Mouse (Mus musculus) mouse trophoblast stem cell (cell line): ENCODE measurements around the gene Sez6l.

Source experiments
- in situ Hi-C, 2 experiments: fragments of 300-500 bp; cut with MseI, MboI; formaldehyde crosslinking; loops; 2 replicates in 1 of 2; 3 replicates in 1 of 2; pipeline ENCODE4 v1.15.1; 2025

The Sez6l gene

DNA sequence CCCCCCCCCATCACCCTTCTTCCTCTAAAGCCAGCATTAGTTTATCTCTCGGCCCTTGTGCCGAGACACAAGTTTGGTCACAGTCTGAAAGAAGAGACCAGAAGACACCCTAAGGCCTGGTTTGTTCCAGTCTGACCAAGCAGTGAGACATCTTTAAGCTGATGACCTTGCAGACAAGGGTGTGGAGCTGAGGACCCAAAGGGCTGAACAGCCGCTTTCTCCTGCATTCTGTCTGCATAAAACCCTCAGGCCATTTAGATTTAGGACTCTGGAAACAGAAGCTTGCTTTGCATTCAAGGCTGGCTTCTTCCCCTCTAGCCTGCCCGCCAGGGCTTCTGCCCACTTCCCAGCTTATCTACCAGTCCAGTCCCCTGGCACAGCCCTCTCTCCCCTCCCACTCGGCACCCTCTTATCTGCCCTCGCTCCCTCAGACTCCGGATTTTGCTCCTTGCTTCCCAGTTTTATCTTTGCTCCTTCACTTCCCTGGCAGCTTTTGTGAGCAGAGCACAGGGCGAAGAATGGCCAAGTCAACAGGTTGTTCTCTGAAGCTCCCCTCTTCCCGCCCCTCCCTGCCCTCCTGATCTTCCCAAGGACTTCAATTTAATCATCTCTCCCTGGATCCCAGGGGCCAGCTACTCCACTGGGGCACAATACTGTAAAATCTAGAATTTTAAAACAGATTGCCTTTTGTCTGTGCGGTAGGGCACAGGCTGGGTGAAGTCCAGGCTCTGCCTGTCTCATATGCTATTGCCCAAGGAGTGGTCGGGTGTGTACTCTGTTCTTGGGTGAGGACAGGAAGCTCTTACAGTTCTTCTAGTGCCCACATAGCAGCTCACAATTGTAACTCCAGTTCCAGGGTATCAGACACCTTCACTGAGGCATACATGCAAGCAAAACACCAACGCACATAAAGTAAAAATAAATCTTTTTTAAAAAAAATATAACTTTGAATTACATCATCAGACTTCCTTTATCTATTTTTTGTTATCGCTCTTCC is 77.8 kb downstream of the Sez6l start:
- in situ Hi-C loops = no loop called here

- in situ Hi-C loops = no loop called here
Observed at GRCm38 (mm10) chr5:112496753-112497369, 80.1 kb downstream of the Sez6l start.

- in situ Hi-C loops = no loop called here
Observed at GRCm38 (mm10) chr5:112493492-112493891, 83.5 kb downstream of the Sez6l start.

GRCm38 (mm10) chr5:112491489-112491888 is 85.5 kb downstream of the Sez6l start:
- in situ Hi-C loops = no loop called here

DNA sequence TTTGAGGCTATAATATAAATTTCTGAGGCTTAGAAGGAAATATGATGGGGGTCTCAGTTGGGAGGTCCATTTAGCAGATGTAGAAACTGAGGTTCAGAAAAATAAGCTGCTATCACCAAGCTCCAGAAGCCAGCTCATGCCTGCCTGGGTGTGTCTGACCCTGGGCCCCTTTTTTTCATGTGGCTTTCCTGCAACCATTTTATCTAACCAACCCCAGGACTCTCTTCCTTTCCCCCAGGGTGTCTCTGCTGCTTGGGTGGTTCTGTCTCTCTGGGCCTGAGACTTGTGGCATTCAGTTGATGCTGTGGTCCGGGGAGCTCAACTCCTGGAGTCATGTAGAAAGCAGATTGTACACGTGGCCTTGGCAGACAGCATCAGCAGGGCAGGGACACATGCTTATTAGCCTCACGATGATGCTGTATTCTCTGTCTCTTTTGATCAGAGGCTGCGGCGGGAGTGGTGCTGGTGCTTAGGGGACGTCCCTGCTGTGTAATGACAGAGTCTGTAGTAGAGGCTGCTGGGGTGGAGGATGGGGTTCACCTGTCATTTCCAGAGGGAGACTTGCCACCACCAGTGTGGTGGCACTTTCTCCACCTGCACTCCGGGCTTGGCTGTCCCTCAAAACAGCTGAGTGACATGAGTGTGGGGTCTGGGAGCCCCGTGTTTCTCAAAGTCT is 88.7 kb downstream of the Sez6l start:
- in situ Hi-C loops = no loop called here

DNA sequence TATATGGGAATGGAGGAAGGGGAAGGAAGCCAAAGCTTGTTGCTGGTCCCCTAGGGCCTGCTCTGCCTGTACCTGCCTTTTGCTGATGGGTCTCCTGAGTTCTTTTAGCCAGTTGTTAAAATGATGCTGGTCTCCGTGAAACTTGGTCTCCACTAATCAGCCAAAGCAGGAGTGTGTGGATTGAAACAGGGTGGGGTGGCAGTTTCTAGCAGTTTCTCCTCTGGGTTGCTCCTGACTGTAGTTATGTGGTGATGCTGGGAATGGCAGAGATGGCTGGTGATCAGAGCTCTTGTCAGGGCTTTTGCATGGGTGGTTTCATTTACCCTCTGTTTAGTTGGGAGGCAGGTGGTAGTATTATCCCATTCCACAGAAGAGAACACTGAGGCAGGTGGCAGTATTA is 89.5 kb downstream of the Sez6l start:
- in situ Hi-C loops = no loop called here

DNA sequence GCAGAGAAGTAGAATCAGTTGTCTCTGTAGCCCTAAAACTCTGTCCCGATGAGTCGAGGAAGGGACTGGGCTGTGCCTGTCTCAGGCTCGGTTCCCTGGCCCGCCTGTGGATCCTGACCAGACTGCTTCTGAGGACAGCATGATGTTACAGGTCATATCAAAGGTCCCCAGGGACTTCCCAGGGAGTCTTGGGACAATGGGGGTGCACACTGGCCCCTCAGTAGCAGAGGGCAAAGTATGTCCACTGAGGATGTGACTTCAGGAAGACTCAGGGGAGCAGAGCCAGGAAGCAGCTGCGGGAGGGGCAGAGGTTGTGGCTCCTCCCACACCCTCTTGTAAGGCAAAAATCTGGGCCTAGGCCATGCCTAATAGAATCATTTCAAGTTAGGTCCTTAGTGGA is 90.6 kb downstream of the Sez6l start:
- in situ Hi-C loops = no loop called here

GRCm38 (mm10) chr5:112484924-112485715 is 91.9 kb downstream of the Sez6l start:
- in situ Hi-C loops = no loop called here

DNA sequence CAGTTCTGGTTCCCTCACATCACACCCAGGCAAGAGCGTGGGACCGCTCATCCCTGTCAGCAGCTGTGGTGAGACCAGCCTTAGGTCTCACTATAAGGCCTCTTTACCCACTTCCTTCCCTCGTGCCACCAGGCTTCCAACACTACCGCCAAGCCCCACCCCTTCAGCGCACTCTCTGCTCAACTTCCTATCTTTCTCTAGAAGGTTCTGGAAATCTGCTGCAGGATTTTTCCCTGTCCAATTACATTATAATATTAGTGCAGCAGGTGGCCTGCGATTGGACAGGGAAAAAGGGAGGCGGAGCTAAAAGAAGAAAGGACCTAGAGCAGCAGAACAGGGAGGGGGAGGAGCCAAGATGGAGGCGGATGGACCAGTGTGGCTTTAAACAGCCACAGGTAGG is 94.0 kb downstream of the Sez6l start:
- in situ Hi-C loops = no loop called here

DNA sequence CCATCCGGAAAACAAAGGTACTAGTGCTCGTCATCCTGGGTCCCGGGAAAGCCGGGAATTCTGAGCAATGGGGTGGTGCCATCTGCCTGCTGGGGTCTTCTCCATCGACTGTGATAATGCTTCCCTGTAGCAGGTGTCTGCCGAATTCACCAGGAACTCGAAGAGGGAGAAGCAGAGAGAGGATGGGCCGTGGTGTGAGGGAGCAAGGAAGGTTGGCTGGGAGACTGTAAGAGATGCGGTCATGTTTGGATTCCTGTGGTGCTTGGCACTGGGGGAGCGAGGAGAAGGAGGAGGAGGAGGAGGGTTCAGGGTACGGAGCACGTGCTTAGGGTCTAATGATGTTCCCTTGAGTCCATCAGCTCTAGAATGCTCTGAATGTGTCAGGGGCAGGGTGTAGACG is 94.4 kb downstream of the Sez6l start:
- in situ Hi-C loops = no loop called here

DNA sequence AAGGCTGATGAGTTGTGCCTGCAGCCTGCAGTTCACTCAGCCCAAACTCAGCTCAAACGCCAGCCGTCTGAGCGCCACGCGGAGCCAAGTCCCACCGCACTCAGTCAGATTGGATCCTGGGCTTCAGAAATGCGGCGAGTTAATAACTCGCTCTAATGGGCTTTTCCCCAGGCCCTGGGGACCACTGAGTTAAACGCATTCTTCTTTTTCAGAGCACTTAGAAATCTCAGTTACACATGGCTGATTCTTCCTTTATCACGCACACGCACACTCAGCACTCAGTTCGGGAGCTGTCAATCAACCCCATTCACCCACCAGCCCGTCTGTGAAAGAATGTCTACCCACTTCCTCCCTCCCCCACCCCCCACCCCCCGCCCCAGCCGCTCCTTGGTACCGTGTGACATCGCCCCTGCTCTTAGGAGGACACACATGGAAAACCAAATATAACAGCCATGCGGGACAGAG is 95.0 kb downstream of the Sez6l start:
- in situ Hi-C loops = no loop called here

DNA sequence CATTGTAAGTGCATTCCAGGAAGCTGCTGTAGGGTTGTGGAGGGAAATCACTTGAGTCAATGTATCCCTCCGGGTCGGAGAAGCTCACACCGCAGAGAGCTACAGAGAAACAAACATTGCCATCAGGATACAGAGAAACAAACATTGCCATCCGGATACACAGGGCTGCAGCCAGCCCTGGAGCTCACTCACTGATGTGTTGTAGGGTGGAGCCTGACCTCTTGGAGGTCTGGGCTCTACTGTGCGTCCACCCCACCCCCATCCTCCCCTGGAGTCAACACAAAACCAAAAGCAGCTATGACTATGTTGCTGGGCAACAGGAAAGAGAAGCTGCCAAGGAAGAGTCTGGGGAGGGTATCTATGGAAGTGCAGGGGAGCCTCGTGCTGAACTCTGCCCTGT is 103.5 kb downstream of the Sez6l start:
- in situ Hi-C loops = loop anchor here (25.0 kb wide), 2 partner anchors 564 to 589 kb away; partner anchors contain the start of gene Crybb2 (in 1 of the 2)

DNA sequence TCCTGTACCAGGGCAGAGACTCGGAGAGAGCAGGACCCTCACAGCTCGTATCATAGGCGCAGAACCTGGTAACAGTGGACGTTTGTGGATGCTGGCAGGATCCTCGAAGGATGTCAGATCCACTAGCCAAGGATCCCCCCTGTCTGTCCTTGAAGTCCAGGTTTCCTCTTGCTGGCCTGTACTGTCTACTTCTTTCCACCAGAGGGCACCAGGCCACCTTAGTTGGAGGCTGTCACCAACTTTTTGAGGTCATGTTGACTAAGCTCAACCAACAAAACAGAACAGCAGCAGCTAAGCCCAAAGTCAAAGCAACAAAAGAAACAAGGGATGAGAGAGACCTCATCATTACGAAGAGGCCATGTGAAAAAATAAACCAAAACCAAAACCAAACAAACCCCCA is 106.8 kb downstream of the Sez6l start:
- in situ Hi-C loops = loop anchor here (25.0 kb wide), 2 partner anchors 567 to 592 kb away; partner anchors contain the start of gene Crybb2 (in 1 of the 2)

- in situ Hi-C loops = loop anchor here (25.0 kb wide), 2 partner anchors 568 to 593 kb away; partner anchors contain the start of gene Crybb2 (in 1 of the 2)
Observed at GRCm38 (mm10) chr5:112468986-112469581, 107.9 kb downstream of the Sez6l start.

DNA sequence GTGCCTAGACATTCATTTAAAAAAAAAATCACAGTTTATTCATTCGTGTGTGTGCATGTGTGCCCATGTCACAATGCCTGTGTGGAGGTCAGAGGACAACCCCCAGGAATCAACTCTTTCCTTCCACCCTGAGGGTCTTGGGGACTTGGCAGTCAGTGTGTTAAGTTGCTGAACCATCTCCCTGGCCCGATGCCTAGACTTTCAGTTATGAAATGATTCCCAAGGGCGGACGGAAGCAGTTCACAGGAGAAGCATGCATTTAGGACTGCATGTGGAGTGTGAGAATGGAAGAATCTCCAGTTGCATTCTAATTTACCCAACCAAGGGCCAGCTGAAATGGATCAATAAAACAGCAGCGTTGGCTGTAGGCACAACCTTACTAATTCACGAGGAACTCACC is 110.7 kb downstream of the Sez6l start:
- in situ Hi-C loops = loop anchor here (25.0 kb wide), 2 partner anchors 571 to 596 kb away; partner anchors contain the start of gene Crybb2 (in 1 of the 2)

DNA sequence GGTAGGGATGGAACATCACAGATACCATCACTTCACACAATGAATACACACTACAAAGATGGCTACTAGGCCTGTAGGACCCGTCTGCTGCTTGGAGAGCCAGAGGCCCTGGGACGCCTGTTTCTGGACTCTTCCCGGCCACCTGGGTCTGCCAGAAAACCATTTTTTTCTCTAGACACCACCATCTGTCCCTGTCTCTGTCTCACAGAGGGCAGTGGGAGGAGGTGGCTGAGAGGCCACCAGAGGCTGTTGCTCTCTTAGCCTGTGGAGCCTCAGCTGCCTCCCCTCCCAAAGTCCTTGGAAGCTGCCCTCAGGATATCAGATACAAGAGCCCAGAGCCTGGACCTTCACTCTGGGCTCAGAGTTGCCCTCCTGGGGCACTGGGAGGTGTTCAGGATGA is 117.1 kb downstream of the Sez6l start:
- in situ Hi-C loops = loop anchor here (25.0 kb wide), 2 partner anchors 577 to 602 kb away; partner anchors contain the start of gene Crybb2 (in 1 of the 2)

DNA sequence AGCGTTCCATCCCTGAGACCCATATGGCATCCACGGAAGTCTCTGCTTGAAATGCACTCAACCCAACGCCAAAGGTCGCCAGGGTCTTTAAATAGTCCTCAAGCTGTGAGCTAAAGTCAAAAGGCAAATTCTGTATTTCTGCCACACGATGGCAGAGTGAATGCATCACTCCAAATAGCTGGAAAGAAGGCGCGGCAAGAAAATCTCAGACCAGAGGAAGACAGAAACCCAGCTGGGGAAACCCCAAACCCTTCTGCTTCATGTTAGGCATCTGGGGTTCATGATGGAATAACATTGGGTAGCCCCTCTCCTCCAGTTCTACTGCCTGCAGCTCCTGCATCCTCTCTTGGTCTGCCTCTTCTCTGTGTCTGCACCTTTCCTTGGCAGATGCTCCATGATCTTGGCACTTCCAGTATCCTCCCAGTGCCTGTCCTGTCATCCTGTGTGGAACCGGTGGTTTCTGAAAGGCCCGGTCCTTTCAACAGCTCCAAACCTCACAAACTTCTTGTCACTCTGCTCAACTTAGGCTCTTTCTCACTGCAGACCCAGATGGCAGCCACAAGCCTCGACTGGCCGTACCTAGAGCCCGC is 121.9 kb downstream of the Sez6l start:
- in situ Hi-C loops = loop anchor here (25.0 kb wide), 2 partner anchors 582 to 607 kb away; partner anchors contain the start of gene Crybb2 (in 1 of the 2)

- in situ Hi-C loops = loop anchor here (25.0 kb wide), 2 partner anchors 584 to 609 kb away; partner anchors contain the start of gene Crybb2 (in 1 of the 2)
Observed at GRCm38 (mm10) chr5:112453088-112453487, 123.9 kb downstream of the Sez6l start.

DNA sequence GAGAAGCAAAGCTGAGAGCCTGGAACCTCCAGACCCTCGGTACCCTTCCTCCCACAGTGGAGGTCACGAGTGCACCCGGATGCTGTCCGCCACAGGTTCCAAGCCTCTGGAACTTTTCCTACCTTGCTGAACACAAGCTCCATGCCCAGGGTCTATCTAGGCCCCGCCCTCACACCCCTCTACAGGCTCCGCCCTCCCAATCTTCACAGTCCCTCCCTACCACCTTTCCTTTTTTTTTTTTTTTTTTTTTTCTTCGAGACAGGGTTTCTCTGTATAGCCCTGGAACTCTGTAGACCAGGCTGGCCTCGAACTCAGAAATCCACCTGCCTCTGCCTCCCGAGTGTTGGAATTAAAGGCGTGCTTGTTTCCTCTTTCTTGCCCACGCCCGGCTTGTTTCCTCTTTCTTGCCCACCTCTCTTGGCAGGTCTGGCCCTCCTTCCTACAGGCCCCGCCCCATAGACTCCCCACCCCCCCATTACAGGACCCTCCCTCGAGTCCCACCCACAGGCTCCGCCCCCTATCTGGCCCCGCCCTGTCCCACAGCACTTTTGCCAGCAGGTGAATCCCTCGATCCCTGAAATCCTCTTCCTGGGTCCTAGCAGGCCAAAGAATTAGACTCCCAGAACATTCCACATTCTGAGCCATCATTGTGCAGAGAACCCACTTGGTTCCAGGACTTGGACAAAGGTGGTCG is 128.1 kb downstream of the Sez6l start, which contains the start of gene Gm6588:
Gm6588 (plus strand) TSS at position 680 of the 694 bp plus-strand sequence.
- in situ Hi-C loops = no loop called here
